Comparison of ENCODE assay signal across 16 mouse cellular contexts in the genomic region with DNA sequence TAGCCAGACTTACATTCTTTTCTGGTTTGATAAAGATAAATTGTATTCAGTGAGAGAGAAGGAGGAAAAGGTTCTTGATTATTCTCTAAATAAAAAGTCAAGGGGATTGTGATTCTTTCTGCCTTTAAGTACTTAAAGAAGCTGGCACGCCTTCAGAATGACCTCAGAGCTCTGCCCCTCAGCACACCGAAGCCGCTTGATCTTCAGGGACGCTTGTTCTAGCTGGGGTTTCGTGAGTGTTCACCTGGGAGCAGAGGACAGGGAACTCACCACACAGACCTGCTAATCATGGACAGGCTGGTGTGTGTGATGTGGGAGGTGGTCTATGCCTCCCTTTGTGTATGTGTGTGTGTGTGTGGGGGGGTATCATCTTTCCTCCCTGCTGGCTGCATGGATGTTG.
DNase-seq lines count a peak whose midpoint lies in the region; ATAC-seq and TF ChIP-seq lines count a peak whose summit lies in the region.
"Had no signal": no experiment of that assay in that cellular context is flagged by ENCODE, and none has a peak within 500 bp of the region (broad histone marks: within the 10 kb centered on the region; RNA-seq: fewer than 3 reads in every experiment).

No protein-coding gene starts in this region.

- no peaks in the 10 kb centered on the region for H3K9me3 ChIP-seq in embryonic facial prominence, embryonic 11.5 days (replicated peaks; ENCODE audit: control insufficient read depth, low read length)
- H3K9me3 ChIP-seq in embryonic facial prominence, embryonic 10.5 days = no peaks in the 10 kb centered on the region
- no peaks in the 10 kb centered on the region for H3K9me3 ChIP-seq in heart, postnatal 0 days (replicated peaks; ENCODE audit: control insufficient read depth, low read length)
- H3K9me3 ChIP-seq in heart, embryonic 12.5 days (replicated peaks) = 0 out of 2 replicates have a peak, but pooled peaks cover under 1% of the 10 kb centered on the region
- no peaks in the 10 kb centered on the region for H3K9me3 ChIP-seq in limb, embryonic 10.5 days (replicated peaks)
- H3K9me3 ChIP-seq: forebrain, embryonic 12.5 days; limb, embryonic 12.5 days; midbrain, embryonic 15.5 days had no signal

- TF ChIP-seq EP300 in heart, postnatal 0 days (IDR thresholded peaks at IDR 0.05; ENCODE audit: low read depth) = no peak

- ATAC-seq in embryonic facial prominence, embryonic 11.5 days (replicated peaks; ENCODE audit: insufficient number of reproducible peaks, low FRiP score, low TSS enrichment, low read depth) = no peak
- ATAC-seq in heart, postnatal 0 days (ENCODE audit: insufficient read depth, low read depth) = no peak
- ATAC-seq in heart, embryonic 12.5 days (ENCODE audit: insufficient number of reproducible peaks, low FRiP score) = no peak
- ATAC-seq: CD4-positive, CD25-positive, alpha-beta regulatory T cell, adult 4 months; midbrain, embryonic 15.5 days had no signal

- H3K4me1 ChIP-seq in embryonic facial prominence, embryonic 11.5 days (ENCODE audit: control insufficient read depth, insufficient read depth, low read length) = no peaks in the 10 kb centered on the region
- H3K4me1 ChIP-seq in embryonic facial prominence, embryonic 10.5 days = peaks cover 22% of the 10 kb centered on the region
- H3K4me1 ChIP-seq in heart, postnatal 0 days (ENCODE audit: control insufficient read depth, insufficient read depth) = peaks cover 20% of the 10 kb centered on the region; the same call in 1 of the 2 replicates
- H3K4me1 ChIP-seq in heart, embryonic 12.5 days (replicated peaks) = peaks cover 30% of the 10 kb centered on the region
- peaks cover 14% of the 10 kb centered on the region; the same call in 1 of the 2 replicates for H3K4me1 ChIP-seq in limb, embryonic 10.5 days

- WGBS in embryonic facial prominence, embryonic 11.5 days = 75% methylated on average over 5 of the region's 5 CpGs
- WGBS in embryonic facial prominence, embryonic 10.5 days = 84% methylated on average over 5 of the region's 5 CpGs
- WGBS in heart, postnatal 0 days = 38% methylated on average over 5 of the region's 5 CpGs
- 69% methylated on average over 5 of the region's 5 CpGs for WGBS in heart, embryonic 12.5 days
- WGBS in limb, embryonic 10.5 days = 90% methylated on average over 5 of the region's 5 CpGs

- H3K9ac ChIP-seq in embryonic facial prominence, embryonic 11.5 days (replicated peaks; ENCODE audit: low read length) = peak overlapping the region; percentile 6; the same call in 1 of the 2 replicates
- H3K9ac ChIP-seq in heart, postnatal 0 days (replicated peaks; ENCODE audit: low read depth, low read length) = no peak overlapping the region
- no peak overlapping the region for H3K9ac ChIP-seq in heart, embryonic 12.5 days
- H3K9ac ChIP-seq: forebrain, embryonic 12.5 days; limb, embryonic 12.5 days; liver, embryonic 14.5 days; midbrain, embryonic 15.5 days had no signal

- H3K4me2 ChIP-seq in embryonic facial prominence, embryonic 11.5 days (ENCODE audit: low read depth, low read length) = no peak overlapping the region
- no peak overlapping the region for H3K4me2 ChIP-seq in heart, postnatal 0 days (ENCODE audit: low read depth, low read length)
- no peak overlapping the region for H3K4me2 ChIP-seq in heart, embryonic 12.5 days
- H3K4me2 ChIP-seq: forebrain, embryonic 12.5 days; limb, embryonic 12.5 days; midbrain, embryonic 15.5 days had no signal

- H3K27ac ChIP-seq in embryonic facial prominence, embryonic 11.5 days (replicated peaks; ENCODE audit: low read depth, low read length) = no peak overlapping the region
- H3K27ac ChIP-seq in embryonic facial prominence, embryonic 10.5 days (replicated peaks) = no peak overlapping the region
- H3K27ac ChIP-seq in heart, postnatal 0 days (ENCODE audit: low read depth) = peak overlapping the region; percentile 81; the same call in 1 of the 2 replicates
- no peak overlapping the region for H3K27ac ChIP-seq in heart, embryonic 12.5 days (ENCODE audit: poor library complexity, severe bottlenecking)
- H3K27ac ChIP-seq in limb, embryonic 10.5 days = peak overlapping the region; percentile 57; the same call in 1 of the 2 replicates
- H3K27ac ChIP-seq: forebrain, embryonic 12.5 days; limb, embryonic 12.5 days; liver, embryonic 14.5 days; midbrain, embryonic 15.5 days had no signal

- no peaks in the 10 kb centered on the region for H3K36me3 ChIP-seq in embryonic facial prominence, embryonic 11.5 days (replicated peaks; ENCODE audit: control insufficient read depth, insufficient read depth, low read depth, low read length)
- H3K36me3 ChIP-seq in embryonic facial prominence, embryonic 10.5 days (replicated peaks) = no peaks in the 10 kb centered on the region
- H3K36me3 ChIP-seq in heart, postnatal 0 days (replicated peaks; ENCODE audit: control insufficient read depth, insufficient read depth, low read length) = no peaks in the 10 kb centered on the region
- H3K36me3 ChIP-seq in heart, embryonic 12.5 days = no peaks in the 10 kb centered on the region
- no peaks in the 10 kb centered on the region for H3K36me3 ChIP-seq in limb, embryonic 10.5 days
- H3K36me3 ChIP-seq: forebrain, embryonic 12.5 days; G1E; limb, embryonic 12.5 days; midbrain, embryonic 15.5 days had no signal

- no peaks in the 10 kb centered on the region for H3K27me3 ChIP-seq in embryonic facial prominence, embryonic 11.5 days (ENCODE audit: control insufficient read depth, insufficient read depth, low read length)
- no peaks in the 10 kb centered on the region for H3K27me3 ChIP-seq in embryonic facial prominence, embryonic 10.5 days (replicated peaks; ENCODE audit: low read depth, poor library complexity, severe bottlenecking)
- H3K27me3 ChIP-seq in heart, postnatal 0 days (ENCODE audit: control insufficient read depth, insufficient read depth, low read length) = no peaks in the 10 kb centered on the region
- H3K27me3 ChIP-seq in heart, embryonic 12.5 days (replicated peaks) = no peaks in the 10 kb centered on the region
- no peaks in the 10 kb centered on the region for H3K27me3 ChIP-seq in limb, embryonic 10.5 days (ENCODE audit: low read depth, poor library complexity, severe bottlenecking)
- H3K27me3 ChIP-seq: forebrain, embryonic 12.5 days; limb, embryonic 12.5 days; midbrain, embryonic 15.5 days had no signal

- DNase-seq in embryonic facial prominence, embryonic 11.5 days (ENCODE audit: low spot score) = no peak
- DNase-seq in embryonic facial prominence, embryonic 10.5 days (ENCODE audit: low spot score) = no peak
- DNase-seq in heart, postnatal 0 days (ENCODE audit: low spot score) = no peak
- no peak for DNase-seq in limb, embryonic 10.5 days (ENCODE audit: low spot score)
- peak; percentile 33 to 38 for DNase-seq in lung, postnatal 4 days
- DNase-seq in left cerebral cortex, postnatal 36 days (ENCODE audit: low spot score in 2 of 2) = no peak
- DNase-seq in spleen, postnatal 10 days (ENCODE audit: low spot score in 2 of 2) = no peak
- DNase-seq: layer of hippocampus, postnatal 36 days; thymus, postnatal 14 days had no signal

- intact Hi-C loops in left cerebral cortex, postnatal 36 days (cut with DNase I) = no loop called here

- no peak for TF ChIP-seq CTCF in heart, postnatal 0 days (IDR thresholded peaks at IDR 0.05; ENCODE audit: low read depth)

- H3K4me3 ChIP-seq in embryonic facial prominence, embryonic 11.5 days (ENCODE audit: low read depth, low read length) = no peak overlapping the region
- H3K4me3 ChIP-seq in embryonic facial prominence, embryonic 10.5 days = no peak overlapping the region
- H3K4me3 ChIP-seq in heart, postnatal 0 days (ENCODE audit: low read depth, low read length) = no peak overlapping the region
- no peak overlapping the region for H3K4me3 ChIP-seq in heart, embryonic 12.5 days
- H3K4me3 ChIP-seq in limb, embryonic 10.5 days = no peak overlapping the region
- H3K4me3 ChIP-seq: forebrain, embryonic 12.5 days; limb, embryonic 12.5 days; midbrain, embryonic 15.5 days had no signal

Comparison
In these comparisons a context has a peak if more than half of its experiments do, and no peak if none do; other contexts are left out.
1. H3K27ac ChIP-seq: peak in heart, postnatal 0 days (single experiment) and limb, embryonic 10.5 days (single experiment); none in embryonic facial prominence, embryonic 11.5 days (single experiment), embryonic facial prominence, embryonic 10.5 days (single experiment) and heart, embryonic 12.5 days (single experiment).
2. DNase-seq: peak in lung, postnatal 4 days (2 of 2); none in embryonic facial prominence, embryonic 11.5 days (single experiment), embryonic facial prominence, embryonic 10.5 days (single experiment), heart, postnatal 0 days (single experiment), limb, embryonic 10.5 days (single experiment), left cerebral cortex, postnatal 36 days (0 of 2) and spleen, postnatal 10 days (0 of 2).